Mouse (Mus musculus): ENCODE data around the gene Crim1. TPM values are rescaled to one million over a fixed set of nuclear protein-coding genes. Genes with fewer than 3 reads are reported as not detected.

Gene Crim1
- polyA plus RNA-seq, 3 experiments from 2014 or later, result 4.9 to 8.3 (median 7.9) TPM

DNA sequence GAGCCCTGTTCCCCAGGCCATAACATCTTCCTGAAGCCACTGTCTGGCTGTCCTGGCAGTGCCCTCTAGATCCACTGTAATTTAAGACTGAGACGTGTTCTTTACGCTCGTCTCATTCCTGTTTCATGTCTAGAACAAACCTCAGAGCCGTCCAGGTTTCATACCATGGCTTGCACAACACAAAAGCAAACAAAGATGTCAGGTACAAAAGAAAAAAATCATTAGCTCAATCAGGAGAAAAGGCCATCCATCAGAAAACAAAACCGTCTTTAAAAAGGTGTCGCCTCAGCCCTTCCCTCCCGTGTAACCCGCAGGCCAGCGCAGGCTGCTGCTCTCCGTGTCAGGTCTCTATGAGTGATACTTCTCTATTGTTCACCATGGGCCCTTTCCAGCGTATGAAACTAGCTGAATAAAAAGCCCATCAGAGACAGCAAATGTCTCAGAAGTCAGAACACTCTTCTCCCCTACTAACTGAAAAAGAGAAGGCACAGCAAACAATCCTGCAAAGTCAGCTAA is 179.7 kb downstream of the Crim1 start:
- no peak for ATAC-seq

DNA sequence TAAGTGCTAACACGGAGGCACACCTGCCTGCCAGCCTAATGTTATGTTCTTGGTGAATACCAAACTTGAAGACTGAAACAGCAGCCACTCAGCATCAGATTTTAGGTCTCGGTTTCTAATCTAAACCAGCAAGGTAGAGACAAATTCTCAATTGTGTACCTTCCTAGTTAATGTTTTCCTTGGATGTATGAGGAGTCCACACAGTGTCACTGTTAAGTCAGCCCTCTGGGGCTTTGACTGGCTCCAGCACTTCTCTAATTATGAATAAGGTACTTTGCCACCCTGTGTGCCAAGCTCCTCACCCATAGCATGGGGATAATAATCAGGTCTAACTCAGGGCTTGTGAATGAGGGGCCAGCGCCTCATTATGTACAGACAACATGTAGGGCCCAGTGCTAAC is 182.3 kb downstream of the Crim1 start:
- ATAC-seq, result no peak

DNA sequence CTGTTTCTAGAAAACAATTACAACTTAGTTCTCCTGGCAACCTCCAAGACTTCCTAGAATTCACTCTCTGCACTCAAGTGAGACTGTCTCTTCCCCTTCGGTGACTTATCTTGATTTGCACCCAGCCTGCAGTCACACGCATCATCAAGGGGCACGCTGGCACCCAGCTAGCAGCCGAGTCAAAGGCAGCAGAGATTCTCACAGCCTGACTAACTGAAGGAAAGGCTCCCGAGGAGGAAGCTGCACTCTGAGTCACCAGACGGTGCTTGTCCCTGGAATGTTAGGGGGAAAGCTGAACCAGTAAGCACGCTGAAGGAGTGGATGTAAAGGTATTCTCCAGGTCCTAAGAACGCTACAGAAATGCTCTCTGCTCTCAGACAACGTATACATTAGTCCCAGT is 187.6 kb downstream of the Crim1 start:
- ATAC-seq, result no peak

DNA sequence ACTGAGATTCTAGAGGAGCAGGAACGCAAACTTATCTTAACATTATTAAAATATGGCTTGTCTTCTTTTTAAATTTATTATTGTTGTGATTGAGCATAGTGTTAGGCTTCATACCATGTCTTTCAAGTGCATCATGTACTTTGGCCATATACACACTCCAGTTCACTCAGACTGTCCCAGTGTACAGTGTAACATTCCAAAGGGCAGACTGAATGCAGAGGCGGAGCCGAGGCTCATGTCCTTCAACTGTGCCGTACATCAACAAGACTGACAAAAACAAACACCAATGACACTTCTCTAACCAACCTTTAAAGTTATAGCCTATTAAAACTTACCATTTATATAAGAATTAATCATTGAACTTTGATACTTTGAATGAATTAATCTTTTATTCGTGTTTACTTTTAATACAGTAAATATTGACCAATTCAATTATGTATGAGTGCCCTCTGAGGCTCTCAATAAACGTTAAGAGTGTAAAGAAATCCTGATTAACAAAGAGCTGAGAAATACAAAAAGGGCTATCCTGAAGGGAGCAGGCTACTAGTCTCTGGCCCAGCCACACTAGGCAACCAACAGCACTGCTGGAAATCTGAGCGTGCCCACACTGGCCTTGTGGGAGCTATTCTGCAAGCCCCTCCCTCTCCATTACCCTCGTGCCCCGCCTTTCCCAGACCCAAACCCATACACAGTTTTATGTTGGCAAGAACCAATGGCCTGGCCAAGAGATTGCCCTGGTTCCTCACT is 188.2 kb downstream of the Crim1 start:
- no peak for ATAC-seq

DNA sequence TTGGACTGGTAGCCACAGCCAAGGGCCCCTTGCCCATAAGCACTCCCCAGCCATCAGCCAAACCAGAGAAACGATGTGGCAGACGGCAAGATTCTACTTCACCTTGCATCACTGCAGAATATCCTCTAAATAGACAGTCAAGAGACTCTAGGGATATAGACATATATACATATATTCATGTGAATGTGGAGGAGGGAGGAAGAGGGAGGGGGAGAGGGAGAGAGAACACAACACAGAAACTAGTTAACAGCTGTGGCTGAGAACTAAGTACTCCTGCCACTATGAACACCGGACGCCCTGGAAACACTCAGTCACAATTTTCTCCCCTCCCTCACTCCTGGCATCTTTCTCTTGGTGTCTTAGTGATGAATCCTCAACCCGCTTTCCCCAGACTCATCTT is 189.5 kb downstream of the Crim1 start:
- ATAC-seq, result no peak

DNA sequence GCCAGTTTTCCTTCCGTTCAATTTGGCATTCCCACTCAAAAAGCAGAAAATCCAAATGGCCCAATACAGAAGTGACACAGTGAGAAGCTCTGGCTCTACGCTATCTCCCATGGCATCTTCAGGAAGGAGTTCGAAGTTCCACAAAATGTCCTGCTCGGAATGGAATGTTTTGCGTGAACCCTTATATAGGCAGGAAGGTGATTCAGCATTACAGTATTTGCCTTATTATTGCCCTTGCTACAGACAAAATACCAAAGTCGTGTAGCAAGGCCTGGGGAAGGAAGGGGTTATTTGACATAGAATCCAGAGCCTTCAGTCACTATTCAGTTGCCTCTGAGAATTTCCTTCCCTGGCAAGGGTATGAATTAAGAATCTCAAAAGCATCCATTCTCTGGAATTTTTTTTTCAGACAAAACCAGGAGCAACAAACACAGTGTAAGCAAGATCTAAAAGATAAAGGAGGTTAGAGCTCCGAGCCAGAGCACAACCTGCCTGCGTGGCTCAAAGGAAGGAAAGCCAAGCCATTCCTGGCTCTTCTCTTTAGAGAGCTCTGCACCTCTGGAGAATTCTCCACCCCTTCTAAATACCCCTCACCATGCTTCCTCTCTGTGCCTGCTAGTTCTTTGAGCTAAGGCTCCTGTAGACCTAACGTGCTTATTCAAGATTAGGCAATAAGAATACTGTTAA is 192.5 kb downstream of the Crim1 start:
- no peak for ATAC-seq

DNA sequence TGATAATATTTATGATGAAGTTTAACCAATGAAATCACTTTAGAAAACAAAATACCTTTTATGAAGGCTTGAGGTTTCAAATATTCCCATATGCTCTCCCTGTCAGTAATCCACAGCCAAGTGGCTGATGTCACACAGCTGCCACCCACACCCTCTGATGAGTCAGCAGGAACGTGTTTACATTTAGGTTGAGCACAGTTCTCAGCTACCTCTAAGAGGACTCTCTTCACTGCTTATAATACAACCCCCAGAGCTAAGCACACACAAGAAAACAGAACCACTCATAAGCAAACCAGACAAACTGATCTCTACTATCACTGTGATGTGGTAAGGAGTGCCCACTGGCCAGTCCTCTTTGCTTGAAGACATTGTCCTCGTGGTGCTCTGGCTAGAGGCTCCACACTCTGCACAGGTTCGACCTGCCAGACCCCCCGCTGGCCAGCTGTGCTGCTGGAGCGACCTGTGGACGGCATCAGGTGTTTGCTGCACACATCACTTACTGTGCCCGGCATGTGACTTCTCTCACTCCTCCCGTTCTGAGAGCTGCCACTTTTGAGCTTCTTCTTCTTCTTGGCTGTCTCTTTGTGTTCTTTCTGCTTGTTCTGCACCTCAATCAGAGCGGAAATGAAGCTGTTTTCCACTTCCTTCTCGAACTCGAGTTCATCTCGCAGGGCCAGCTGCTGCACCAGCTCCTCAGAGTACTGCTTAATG is 200.2 kb downstream of the Crim1 start:
- ATAC-seq, result peak; percentile 73

DNA sequence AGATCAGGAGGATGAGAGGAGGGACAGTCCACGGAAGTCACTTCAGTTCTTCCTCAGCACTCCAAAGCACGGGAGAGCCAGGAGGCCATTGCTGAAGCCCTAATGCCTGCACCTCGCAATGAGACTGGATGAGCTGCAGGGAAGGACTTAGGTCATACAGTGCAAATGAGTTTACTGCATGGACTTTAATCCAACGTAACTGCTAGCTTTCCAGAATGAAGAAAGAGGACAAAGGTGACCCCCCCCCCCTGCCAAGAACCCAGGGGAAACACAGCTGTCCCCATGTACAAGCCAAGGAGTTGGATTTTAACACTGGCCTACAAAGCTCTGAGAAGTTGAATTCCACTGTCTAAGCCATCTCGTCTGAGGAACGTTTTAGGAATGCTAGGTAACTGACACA is 201.3 kb downstream of the Crim1 start:
- ATAC-seq, result no peak

DNA sequence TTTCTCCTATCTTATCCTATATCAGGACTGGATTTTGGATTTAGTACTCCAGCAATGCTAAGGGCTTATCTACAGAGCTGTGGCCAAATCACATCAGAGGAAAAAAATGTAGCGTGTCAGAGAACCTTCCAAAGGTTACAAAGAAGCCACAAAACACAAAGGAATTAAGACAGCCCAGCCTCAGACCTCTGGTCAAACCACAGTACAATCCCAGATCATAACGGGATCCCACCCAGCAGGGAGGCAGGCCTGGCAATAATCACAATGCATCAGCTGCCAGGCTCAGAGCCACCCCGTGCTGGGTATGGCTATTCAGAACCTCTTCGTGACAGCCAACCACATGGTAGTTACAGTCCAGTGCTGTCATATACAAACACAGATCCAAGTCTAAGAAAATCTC is 201.7 kb downstream of the Crim1 start:
- ATAC-seq, result no peak

DNA sequence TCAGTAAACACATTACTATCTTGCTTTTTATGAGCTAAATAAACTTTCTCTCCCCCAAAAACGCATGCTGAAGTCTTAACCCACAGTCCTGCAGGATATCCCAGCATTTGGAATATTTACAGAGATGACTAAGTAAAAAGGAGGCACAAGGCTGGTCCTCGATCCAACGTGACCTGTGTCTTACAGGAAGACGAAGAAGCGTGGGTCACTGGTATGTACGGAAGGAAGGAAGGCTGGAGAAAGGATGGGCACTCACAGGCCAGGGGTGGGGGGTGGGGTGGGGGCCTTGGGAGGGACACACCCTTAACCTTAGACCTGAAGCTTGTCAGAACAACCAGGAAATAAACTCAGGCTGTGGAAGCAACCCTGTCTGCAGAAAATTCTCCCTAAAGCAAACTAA is 202.1 kb downstream of the Crim1 start:
- no peak for ATAC-seq

DNA sequence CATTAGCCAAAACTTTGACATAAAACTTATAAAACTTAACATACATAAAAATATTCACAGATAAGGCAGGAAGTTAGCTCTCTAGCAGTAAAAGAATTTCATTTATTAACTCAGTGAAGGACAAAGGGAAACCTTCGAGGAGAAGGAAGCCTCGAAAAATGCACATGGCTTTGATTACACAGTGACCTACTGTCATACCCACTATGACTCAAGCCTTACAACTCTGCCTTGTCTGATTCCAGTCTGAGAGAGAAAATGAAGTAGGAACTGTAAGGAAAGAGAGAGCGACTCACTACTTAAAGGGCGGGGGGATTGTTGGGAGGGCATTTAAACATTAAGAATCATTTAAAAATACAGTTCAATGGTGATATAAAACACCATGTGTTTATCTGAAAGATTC is 203.2 kb downstream of the Crim1 start:
- no peak for ATAC-seq

DNA sequence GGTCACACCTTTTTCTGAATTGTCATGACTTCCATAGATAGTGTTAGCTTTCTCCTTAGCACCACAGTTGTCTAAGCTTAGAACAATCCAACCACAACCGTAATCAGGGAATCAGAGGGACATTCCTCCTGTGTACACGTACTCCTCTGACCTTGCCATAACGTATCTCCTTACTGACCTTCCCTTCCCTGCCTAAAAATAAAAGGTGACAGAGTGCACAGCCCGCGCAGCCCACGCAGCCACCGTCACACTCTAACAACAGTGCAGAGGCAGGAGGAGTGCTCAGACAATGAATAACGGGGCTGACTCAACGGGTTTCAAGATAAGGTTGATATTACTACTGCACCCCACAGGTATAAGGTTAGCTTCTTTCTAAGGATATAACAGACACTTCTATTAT is 203.8 kb downstream of the Crim1 start:
- ATAC-seq, result no peak

DNA sequence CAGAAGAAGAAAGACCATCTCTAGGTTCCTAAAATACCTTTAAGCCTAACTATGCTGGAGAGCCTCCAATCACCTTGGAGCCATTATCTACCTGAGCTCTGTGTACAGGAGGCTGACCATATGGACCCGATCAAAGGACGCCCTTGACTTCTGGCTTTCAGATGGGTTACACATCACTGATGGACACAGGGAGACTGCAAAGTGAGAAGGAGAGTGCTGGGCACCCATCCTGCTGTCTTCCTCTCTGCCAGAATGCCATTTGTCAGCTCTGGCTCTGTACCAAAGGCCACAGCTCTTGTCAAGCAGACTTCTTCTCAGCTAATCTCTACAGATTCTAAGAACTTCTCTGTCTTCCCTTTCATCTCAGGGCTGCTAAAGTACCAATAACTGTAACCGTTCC is 205.3 kb downstream of the Crim1 start:
- ATAC-seq, result no peak

DNA sequence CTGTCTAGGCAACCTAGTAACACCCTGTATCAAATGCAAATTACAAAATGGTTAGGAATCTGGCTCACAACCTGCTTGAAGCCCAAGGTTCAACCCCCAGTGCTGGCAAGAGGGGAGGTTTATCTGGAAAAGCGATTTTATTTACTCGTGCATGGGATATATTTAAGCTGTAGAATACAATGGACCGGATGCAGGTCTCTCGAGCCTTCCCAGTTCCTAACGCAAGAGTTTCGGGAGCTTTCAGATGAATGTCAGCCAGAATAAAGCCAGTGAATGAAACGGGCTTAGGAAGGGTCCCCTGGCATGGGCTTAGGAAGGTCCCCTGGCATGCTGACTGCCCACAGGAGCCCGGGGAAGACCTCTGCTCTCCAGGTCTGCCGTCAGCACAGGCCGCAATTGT is 206.8 kb downstream of the Crim1 start:
- no peak for ATAC-seq

DNA sequence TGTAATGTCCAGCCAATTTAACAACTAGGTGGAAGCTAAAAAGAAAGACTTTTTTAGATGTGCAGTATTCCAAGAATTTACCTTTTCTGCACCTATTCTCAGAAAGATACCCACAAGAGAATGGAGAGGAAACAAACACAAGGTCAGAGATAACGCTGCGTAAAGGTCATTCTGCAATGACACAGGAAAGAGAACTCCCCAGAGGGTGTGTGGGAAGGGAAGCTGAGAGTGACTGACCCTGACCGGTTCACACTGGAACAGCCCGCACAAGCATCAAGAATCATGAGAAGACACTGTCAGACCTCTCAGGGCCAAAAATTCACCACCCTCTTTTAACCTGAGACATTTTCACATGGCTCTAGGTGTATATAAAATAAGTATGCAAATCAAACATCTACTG is 207.5 kb downstream of the Crim1 start:
- ATAC-seq, result no peak

DNA sequence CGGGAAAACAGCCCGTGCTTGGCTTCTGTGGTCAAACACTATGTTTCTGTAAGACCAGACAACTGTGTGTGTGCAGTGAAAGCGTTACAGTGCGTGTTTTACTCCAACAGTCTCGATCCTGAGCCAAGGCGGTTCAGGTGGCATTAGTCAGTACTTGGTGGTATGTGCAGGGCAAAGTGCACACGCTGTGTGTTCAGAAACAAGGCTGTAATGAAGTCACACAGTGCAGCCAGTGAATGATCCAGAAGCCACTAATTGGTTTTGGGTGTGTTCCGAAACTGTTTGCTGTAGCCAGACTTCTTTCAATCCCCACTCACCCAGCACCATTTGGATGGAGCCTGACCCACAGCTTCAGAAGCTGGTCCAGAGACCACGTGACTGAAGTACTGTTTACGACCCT is 208.3 kb downstream of the Crim1 start:
- ATAC-seq, result no peak

DNA sequence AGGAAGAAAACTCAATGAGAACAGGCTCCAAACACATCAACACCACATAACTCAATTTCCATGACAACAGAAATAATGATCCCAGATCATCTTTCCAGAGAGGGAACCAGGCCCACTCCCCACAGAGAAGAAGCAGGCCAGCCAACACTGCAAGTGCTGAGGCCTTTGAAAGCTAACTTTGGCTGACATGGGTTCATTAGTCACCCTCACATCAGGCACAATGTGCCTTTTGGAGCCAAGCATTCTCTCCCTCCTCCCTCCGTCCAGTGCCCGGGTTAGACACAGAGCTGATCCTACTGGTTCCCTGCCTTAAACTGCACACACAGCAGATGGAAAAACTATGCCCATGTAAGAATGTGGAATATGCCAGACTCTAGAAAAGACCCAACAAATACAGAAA is 209.9 kb downstream of the Crim1 start:
- ATAC-seq, result no peak

DNA sequence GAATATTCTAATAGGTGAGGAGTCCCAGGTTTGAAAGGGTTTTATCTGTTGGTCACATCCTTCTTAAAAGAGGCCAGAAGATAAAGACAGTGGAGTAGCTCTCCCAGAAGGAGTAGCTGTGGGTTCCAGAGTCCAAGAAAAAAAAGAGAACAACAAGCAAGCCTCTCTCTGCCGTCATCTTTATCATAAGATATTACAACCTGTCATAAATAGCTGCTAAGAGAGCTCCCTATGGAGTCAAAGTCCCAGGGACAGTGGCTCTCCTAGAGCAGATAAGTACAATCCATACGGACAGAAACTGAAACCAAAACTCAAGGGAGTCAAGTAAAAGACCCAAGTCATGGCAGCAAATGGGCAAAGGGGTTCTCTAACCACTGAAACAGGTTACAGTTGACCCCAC is 215.2 kb downstream of the Crim1 start:
- ATAC-seq, result no peak

DNA sequence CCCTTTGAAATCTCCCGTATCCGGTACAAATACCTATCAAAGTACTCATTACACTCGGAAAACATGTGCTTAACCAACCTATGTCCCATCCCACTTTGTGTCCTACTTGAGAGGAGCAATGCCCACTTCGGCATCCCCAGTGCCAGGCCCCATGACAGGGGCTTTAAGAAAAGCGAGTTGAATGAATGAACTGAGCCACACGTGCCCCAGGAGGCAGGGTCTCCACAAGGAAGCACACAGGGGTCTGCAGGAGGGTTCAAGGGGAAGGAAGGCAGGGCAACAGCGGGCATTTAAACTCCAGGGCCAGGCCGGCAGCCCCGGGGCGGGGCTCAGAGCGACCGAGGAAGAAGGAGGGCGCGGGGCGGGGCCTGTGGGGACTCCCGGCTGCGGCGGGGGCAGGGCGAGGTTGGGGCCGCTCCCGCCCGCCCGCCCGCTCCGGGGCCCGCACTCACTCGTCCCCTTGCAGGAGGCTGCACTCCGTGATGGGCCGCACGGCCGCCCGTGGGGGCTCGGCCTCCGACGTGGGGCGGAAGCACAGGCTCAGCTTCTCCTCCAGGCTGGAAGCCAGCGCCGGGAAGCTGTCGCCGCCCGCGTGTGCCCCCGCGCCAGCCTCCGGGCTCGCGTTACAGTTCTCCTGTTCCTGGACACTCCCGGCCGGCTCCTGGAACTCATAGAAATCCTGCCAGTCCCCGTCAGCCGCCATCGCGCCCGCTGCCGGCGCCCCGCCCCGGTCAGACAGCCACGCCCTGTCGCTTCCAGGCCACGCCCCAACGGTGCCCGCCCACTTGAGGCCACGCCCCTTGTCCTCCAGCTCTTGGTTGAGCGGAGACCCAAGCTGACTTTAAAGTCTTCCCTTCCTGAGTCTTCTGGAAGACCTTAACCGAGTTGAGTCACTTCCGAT is 217.6 kb downstream of the Crim1 start, which contains the start of gene Fez2:
Gene Fez2 (minus strand): TSS at position 772 of the 901 bp plus-strand sequence.
- ATAC-seq, result peak; percentile 89

DNA sequence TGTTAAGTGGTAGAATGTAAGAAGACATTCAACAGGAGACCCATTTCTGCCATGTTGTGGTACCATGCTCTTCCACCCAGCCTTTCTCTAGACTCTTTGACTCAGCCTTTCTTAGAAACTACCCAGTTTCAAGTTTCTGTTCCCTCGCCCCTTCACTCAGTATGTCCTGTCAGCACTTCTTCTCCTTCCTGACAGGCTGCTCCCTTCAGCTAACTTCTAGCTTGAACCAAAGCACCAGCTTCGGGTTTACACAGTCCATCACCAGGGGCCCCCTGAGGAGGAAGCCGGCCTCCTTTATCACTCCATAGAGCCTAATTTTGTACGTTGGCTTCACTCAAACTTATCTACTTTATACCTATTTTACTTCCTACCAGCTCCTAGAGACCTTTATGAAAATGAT is 219.2 kb downstream of the Crim1 start:
- ATAC-seq, result no peak

DNA sequence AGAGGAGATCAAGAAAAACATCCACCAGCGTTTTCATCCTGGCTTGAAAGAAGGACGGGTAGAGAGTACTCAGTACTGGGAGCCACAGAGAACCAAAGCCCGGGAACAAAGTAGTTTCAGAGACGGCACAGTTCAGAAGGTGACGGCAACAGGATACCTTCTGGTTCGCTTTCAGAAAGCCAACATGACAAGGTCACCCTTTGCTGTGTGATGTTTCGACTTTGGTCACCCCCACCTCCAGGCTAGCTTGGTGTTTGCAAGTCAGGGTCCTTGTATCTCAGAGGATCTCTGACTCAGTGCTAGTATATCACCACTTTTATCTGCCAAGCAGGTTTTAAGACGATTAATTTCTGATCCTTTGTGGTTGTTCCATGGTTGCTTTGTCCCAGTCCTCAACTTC is 225.0 kb downstream of the Crim1 start:
- ATAC-seq, result no peak

Measured in inflammation-experienced regulatory T-cells, adult 6 months (primary cell).